Mouse (Mus musculus): ENCODE results near the gene Acot9.

DNA sequence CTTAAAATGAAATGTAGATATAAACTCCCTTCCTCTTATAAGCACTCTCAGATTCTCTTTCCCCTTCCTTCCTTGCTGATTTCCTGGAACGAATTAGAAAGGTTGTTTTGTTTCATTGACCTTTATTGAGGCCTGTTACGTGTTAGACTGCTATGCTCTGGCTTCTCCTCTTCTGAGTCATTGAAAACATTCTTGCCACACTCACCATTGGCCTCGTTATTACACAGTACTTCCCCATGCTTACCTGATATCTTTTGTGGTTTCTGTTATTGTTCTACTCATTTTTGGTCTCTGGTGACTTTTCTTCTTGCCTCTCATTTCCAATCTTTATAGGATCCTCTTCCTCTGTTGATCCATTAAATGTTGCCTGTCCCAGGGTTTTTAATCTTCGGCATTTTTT lies 16.2 kb downstream of the Acot9 start:
- no peak for TF ChIP-seq POLR2A (IDR thresholded peaks at IDR 0.05; ENCODE audit: borderline replicate concordance, control insufficient read depth, low read depth, low read length)
- no peak for TF ChIP-seq CTCF (IDR thresholded peaks at IDR 0.05; ENCODE audit: control insufficient read depth, insufficient read depth, low read length)
